Mouse (Mus musculus) spleen, adult 2 months (tissue): ENCODE data around the gene Hist1h2af.

ENCODE experiments used
- CTCF ChIP-seq: fragments of 200-500 bp; IDR thresholded peaks from 2 replicates; pipeline ENCODE4 v1.5.1; 2011; ENCODE audit warnings: mild to moderate bottlenecking, inconsistent platforms; ENCODE audit not compliant: insufficient read depth, insufficient read length, insufficient replicate concordance; ENCODE audit errors: extremely low read depth
- POLR2A ChIP-seq: fragments of 200-500 bp; IDR thresholded peaks from 2 replicates; pipeline ENCODE4 v1.6.1; 2011; ENCODE audit warnings: low read depth, low read length, inconsistent platforms

DNA sequence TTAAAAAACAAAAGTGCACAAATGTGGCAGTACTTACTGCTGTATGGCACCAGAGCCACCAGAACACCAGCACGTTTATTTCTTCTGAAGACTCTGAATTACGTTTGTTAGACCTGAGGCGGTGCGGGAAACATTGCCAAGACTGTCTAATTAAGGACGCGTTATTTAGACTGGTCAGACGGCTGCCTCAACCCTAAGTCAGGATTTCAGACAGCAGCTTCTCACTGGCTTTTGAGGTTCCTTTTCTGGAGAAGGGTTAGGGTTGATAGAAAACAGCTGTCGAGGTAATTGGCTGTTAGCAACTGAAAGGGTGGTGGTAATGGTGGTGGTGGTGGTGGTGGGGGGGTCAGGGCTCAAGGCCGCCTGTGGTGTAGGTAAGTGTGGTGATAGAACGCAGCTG is 35.1 kb upstream of the Hist1h2af start:
- TF ChIP-seq POLR2A, result no peak
- no peak for TF ChIP-seq CTCF
